Mouse (Mus musculus) cerebellum, adult 2 months (tissue): ENCODE measurements at regions not wholly inside any gene's neighbourhood (a gene's known extent, or its start where the extent isn't known, plus 50 kb on each side); places are given as distances from the start of the nearest gene placed in this dataset.
"Not testable (repeated sequence)": the region's sequence is repeated elsewhere in the genome, so short reads cannot be mapped to it uniquely, and the experiment has no call there.

Experiments
- DNase-seq, 2 experiments: peaks; one replicate each; pipeline ENCODE4 v3.0.0; 2021
- H3K27ac ChIP-seq: fragments of 200-500 bp; 2 replicates; pipeline ENCODE4 v1.5.1; 2012; ENCODE audit warnings: low read length, control low read depth, inconsistent platforms; ENCODE audit not compliant: insufficient read depth
- H3K27me3 ChIP-seq: fragments of 200-500 bp; 2 replicates; pipeline ENCODE4 v1.6.1; 2012; ENCODE audit warnings: inconsistent platforms, mild to moderate bottlenecking, low read length, moderate library complexity; ENCODE audit not compliant: control insufficient read depth, insufficient read depth
- H3K4me1 ChIP-seq: fragments of 200-500 bp; 2 replicates; pipeline ENCODE4 v1.6.1; 2011; ENCODE audit warnings: low read length; ENCODE audit not compliant: control insufficient read depth, insufficient read depth
- H3K4me3 ChIP-seq: fragments of 200-500 bp; replicated peaks from 2 replicates; pipeline ENCODE3; 2011; ENCODE audit warnings: mild to moderate bottlenecking, low read depth, low read length, control low read depth; ENCODE audit not compliant: insufficient read depth
- CTCF ChIP-seq: fragments of 200-500 bp; IDR thresholded peaks from 2 replicates; pipeline ENCODE4 v1.5.1; 2011; ENCODE audit warnings: low read depth, mild to moderate bottlenecking, control low read depth, low read length, moderate library complexity, borderline replicate concordance; ENCODE audit not compliant: insufficient read depth
- POLR2A ChIP-seq: fragments of 200-500 bp; IDR thresholded peaks from 2 replicates; pipeline ENCODE4 v1.6.1; 2011; ENCODE audit warnings: low read length, control low read depth, borderline replicate concordance; ENCODE audit not compliant: insufficient read depth
- WGBS: fragments of 180-500 bp; shearing (Covaris S2); methylation state at CpG from one replicate; pipeline ENCODE4 v1.1.7; 2018; 5-methylcytosine and 5-hydroxymethylcytosine counted together

DNA sequence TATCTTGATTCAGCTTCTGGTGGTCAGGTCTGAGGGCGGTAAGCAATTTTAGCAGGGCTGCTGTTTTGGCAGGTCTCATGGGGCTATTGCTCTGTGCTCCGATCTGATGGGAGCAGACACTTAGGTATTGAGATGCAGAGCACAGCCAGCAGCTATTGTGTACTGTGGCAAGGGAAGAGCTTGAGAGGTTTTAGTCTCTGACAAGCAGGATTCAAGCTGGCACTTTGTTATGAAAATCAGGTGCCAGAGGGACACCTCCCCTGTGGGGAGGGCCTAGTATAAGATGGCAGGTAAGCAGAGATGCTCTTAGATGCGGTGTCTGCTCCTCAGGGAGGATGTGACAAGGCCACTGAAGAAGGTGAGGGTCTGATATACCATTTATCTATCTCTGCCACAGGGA, 343.3 kb downstream of the Samd5 start:
- Histone ChIP-seq H3K27ac (no peak overlapping the region), H3K4me1 (no peaks in the 10 kb centered on the region), H3K4me3 (no peak overlapping the region), H3K27me3 (no peaks in the 10 kb centered on the region)
- TF ChIP-seq POLR2A (no peak), CTCF (no peak)
- WGBS, result 55% methylated on average over 3 of the region's 3 CpGs
- DNase-seq, result no peak

DNA sequence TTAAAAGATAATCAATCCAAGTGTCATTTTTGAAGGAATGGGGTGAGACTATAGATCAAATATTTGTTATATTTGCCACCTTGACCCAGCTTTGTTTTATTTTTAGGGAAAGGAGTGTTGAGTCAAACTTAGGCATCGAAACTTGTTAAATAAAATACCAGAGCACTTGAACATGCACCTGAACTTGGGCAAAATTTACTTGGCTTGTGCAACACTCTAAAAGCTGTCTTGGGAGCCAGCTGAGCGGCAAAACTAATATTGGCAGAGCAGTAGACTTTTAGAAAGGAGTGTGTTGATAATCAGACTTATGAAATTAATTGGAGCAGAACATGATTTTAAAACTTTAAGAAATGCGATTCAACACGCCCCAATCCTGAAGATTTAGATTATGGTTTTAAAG, 346.7 kb downstream of the Samd5 start:
- Histone ChIP-seq H3K4me1 (no peaks in the 10 kb centered on the region), H3K4me3 (no peak overlapping the region), H3K27ac (no peak overlapping the region), H3K27me3 (no peaks in the 10 kb centered on the region)
- DNase-seq, result no peak
- WGBS, result 44% methylated on average over 4 of the region's 4 CpGs
- TF ChIP-seq POLR2A (no peak), CTCF (no peak)

DNA sequence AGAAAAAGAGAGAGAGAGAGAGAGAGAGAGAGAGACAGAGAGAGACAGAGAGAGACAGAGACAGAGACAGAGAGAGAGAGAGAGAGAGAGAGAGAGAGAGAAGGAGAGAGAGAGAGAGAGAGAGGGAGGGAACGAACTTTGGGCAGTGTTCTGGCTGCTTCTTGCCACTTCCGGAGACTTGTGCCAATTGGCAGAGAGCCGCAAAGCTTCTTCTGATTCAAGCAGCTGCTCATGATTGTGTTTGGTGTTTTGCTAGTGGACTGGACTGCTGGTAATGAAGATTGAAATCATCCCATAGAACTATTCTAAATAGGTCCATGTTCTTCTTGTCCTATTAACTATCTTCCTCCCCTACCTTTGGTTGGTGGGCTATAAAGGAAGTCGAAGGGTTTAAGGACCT, 347.1 kb downstream of the Samd5 start:
- not testable (repeated sequence) for H3K4me1 ChIP-seq, DNase-seq, H3K4me3 ChIP-seq, H3K27me3 ChIP-seq, H3K27ac ChIP-seq
- WGBS, result 24% methylated on average over 4 of the region's 4 CpGs

DNA sequence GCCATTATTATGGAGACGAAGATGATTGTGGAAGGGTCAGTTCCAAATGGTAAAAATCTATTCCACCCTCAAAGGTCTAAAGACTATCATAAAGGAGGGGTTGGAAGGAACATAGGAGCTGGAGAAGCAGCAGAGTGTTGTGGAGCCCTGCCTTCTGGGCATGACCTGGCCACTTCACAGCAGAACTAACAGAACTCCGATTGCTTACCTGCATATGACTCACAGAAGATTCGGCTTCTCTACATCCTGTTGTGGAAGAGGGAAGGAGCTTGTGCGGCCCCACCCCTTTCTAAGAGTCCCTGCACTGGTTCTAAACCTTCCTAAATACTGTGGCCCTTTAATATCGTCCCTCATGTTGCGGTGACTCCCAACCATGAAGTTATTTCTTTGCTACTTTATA, 362.7 kb downstream of the Samd5 start:
- no peak overlapping the region for H3K27ac ChIP-seq
- no peak overlapping the region for H3K4me3 ChIP-seq
- H3K27me3 ChIP-seq, result no peaks in the 10 kb centered on the region
- no peak for DNase-seq
- 93% methylated on average over 6 of the region's 6 CpGs for WGBS
- H3K4me1 ChIP-seq, result no peaks in the 10 kb centered on the region
- TF ChIP-seq CTCF (no peak), POLR2A (no peak)

DNA sequence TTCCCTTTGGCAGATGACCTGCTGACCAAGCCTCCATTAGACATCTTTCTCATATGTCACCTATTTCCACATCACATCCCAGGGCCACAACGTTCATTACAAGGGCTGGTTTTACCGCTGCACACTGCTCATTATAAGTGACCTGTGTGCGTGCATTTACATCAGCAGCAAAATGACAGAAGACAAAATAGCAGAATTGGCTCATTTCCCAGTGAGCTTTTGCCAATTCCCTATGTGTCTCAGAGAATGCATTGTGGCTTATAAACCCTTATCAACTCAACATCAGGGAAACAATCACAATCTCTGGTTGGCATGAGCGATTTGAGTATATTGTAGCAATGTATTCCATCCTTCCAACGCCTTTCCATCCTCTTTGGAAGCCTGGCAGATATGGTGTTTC, 364.7 kb downstream of the Samd5 start:
- 54% methylated on average over 5 of the region's 5 CpGs for WGBS

DNA sequence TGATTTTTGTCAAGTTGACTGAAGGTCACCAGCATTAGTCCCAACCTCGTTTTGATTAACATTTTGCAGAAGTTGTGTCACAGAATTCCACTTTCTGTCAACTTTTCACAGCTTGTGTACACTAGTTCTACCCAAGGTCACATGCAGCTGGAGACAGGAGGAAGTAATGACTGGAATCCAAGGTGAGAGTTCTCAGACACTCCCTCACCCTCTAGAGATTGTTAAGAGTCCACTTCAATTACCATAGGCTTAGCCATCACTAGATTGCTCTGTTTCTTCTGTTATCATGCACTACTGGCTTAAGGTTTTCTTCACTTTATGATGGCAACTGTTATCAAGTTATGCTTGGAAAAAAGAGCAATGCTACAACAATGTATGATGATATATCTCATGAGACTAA, 379.0 kb downstream of the Samd5 start:
- WGBS, result 45% methylated on average over 1 of the region's 1 CpGs
- DNase-seq, result no peak

More for the DNA sequence above, 364.7 kb downstream of the Samd5 start:
- no peaks in the 10 kb centered on the region for H3K4me1 ChIP-seq
- no peaks in the 10 kb centered on the region for H3K27me3 ChIP-seq
- H3K27ac ChIP-seq, result no peak overlapping the region
- no peak for DNase-seq
- no peak overlapping the region for H3K4me3 ChIP-seq
- TF ChIP-seq POLR2A, result no peak
- TF ChIP-seq CTCF, result no peak

DNA sequence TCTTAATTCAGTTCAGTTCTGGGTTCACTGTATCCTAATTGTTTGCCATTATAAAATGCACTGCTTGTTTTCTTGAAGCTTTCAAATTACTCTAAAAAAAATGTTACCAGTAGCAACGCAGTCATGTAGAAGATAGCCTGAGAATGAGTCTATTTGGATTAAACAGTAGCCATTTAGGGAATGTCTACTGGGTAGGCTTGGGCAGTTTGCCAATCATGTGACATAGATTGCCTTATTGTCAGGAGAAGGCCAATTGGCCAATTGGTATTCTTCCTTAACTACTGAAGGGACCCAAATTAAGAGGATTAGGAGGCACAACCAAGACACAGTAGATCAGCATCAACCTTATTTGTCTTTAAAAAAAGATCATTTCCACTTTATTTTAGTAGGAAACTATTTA, 379.7 kb downstream of the Samd5 start:
- TF ChIP-seq POLR2A (no peak), CTCF (no peak)
- Histone ChIP-seq H3K27me3 (no peaks in the 10 kb centered on the region), H3K4me1 (no peaks in the 10 kb centered on the region), H3K27ac (no peak overlapping the region), H3K4me3 (no peak overlapping the region)
- no peak for DNase-seq
- 74% methylated on average over 1 of the region's 1 CpGs for WGBS

More for the DNA sequence above, 379.0 kb downstream of the Samd5 start:
- Histone ChIP-seq H3K4me1 (no peaks in the 10 kb centered on the region), H3K27me3 (no peaks in the 10 kb centered on the region), H3K4me3 (no peak overlapping the region), H3K27ac (no peak overlapping the region)
- no peak for TF ChIP-seq CTCF

DNA sequence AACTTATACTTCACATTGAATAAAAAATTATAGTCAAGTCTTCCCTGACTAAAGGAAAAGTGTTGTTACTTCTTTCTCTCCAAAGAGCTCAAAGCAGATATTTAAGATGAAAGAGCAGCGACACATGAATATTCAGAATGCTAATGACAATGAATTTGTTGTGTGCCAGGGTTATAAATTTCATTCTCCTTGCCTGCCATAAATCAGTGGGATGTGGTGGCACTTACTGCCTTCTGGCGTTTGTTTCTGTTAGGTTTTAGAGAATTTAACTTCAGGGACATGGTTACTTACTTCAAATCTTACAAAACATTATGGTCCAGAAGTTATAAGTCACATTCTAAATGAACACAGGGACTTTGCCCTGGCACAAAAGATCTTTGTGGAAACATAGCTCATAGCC, 380.4 kb downstream of the Samd5 start:
- Histone ChIP-seq H3K27me3 (no peaks in the 10 kb centered on the region), H3K4me3 (no peak overlapping the region), H3K4me1 (no peaks in the 10 kb centered on the region), H3K27ac (no peak overlapping the region)
- 62% methylated on average over 2 of the region's 2 CpGs for WGBS
- TF ChIP-seq CTCF (no peak), POLR2A (no peak)
- no peak for DNase-seq
